Mouse (Mus musculus) G1E (cell line): ENCODE data around the gene Gnb5.

Source experiments
- CTCF ChIP-seq: IDR thresholded peaks from 2 replicates; pipeline ENCODE4 v1.5.1; 2012; ENCODE audit warnings: low read depth, low read length, inconsistent platforms, mixed read lengths
- POLR2AphosphoS5 ChIP-seq: IDR thresholded peaks from 2 replicates; pipeline ENCODE4 v1.6.1; 2012; ENCODE audit warnings: low read depth, low read length, inconsistent platforms; ENCODE audit not compliant: insufficient replicate concordance
- TAL1 ChIP-seq: conservative IDR thresholded peaks from 2 replicates; pipeline ENCODE4 v1.6.1; 2012; ENCODE audit warnings: low read depth, low read length, inconsistent platforms, mixed read lengths

DNA sequence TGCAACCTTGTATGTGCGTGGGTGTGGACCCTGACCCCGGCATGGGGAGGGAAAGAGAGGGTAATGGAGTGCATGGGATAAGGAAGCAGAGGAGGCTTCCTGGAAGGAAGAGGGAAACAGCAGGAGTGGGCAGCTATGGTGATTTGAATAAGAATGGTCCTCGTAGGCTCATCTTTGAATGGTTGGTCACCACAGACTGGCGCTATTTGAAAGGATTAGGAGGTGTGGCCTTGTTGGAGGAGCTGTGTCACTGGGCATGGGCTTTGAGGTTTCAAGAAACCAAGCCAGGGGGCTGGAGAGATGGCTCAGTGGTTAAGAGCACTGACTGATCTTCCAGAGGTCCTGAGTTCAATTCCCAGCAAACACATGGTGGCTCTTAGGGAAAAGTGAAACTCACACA lies 59.1 kb downstream of the Gnb5 start:
- TF ChIP-seq CTCF: no peak
- TF ChIP-seq TAL1: no peak
- TF ChIP-seq POLR2AphosphoS5: no peak
